Mouse (Mus musculus) midbrain, embryonic 10.5 days (tissue): ENCODE results near the gene Tnr. TPM values are rescaled to one million over a fixed set of nuclear protein-coding genes. Genes with fewer than 3 reads are reported as not detected.
"Not testable (repeated sequence)": the region's sequence is repeated elsewhere in the genome, so short reads cannot be mapped to it uniquely, and the experiment has no call there.

Experiments
- DNase-seq: peaks from one replicate; pipeline ENCODE4 v3.0.0-alpha.2; 2017; ENCODE audit warnings: low spot score
- H3K27ac ChIP-seq: fragments of 300-500 bp; sonication (generic); replicated peaks from 2 replicates; pipeline ENCODE4 v1.5.1; 2016; ENCODE audit warnings: mild to moderate bottlenecking
- H3K27me3 ChIP-seq: fragments of 300-500 bp; sonication (generic); 2 replicates; pipeline ENCODE4 v1.6.1; 2016; ENCODE audit warnings: low read depth, mild to moderate bottlenecking; ENCODE audit not compliant: poor library complexity, severe bottlenecking
- H3K36me3 ChIP-seq: fragments of 300-500 bp; sonication (generic); 2 replicates; pipeline ENCODE4 v1.6.1; 2016; ENCODE audit warnings: mild to moderate bottlenecking, moderate library complexity
- H3K4me1 ChIP-seq: fragments of 300-500 bp; sonication (generic); 2 replicates; pipeline ENCODE4 v1.6.1; 2016
- H3K4me3 ChIP-seq: fragments of 300-500 bp; sonication (generic); 2 replicates; pipeline ENCODE4 v1.5.1; 2016; ENCODE audit warnings: mild to moderate bottlenecking, moderate library complexity
- H3K9me3 ChIP-seq: fragments of 300-500 bp; sonication (generic); replicated peaks from 2 replicates; pipeline ENCODE4 v1.6.1; 2016; ENCODE audit warnings: mild to moderate bottlenecking
- WGBS: fragments of 180-500 bp; shearing (Covaris S2); methylation state at CpG from one replicate; pipeline ENCODE4 v1.1.7; 2016; 5-methylcytosine and 5-hydroxymethylcytosine counted together
- polyA plus RNA-seq: library from polyadenylated mRNA; unstranded; fragments of >200 nt; fragmentation: Nextera tagmentation; extraction: Ambion mirVana; gene quantifications from 2 replicates; pipeline ENCODE4 v1.2.1, GENCODE M21; 2016

Tnr gene
- polyA plus RNA-seq, 1 experiment from 2014 or later, result 0.05 TPM

DNA sequence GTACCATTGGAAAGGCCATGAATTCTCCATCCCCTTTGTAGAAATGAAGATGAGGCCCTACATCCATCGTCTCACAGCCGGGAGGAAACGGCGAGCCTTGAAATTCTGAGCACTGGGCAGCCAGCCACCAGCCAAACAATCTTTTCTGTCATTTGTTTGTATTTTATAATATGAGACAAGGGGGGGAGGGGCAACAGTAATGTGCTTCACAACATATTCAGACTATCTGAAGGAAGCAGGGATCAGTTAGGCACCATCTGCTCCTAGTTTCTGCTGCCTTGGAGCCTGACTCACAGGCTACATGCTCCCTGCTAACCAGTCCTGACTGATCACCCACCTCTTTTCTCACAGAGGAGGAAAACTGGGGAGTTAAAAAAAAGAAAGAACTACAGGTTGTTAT is 400.5 kb downstream of the Tnr start:
- Histone ChIP-seq H3K27ac (no peak overlapping the region), H3K4me1 (no peaks in the 10 kb centered on the region), H3K9me3 (no peaks in the 10 kb centered on the region), H3K4me3 (no peak overlapping the region), H3K36me3 (no peaks in the 10 kb centered on the region), H3K27me3 (no peaks in the 10 kb centered on the region)
- 95% methylated on average over 4 of the region's 4 CpGs for WGBS
- DNase-seq, result no peak

DNA sequence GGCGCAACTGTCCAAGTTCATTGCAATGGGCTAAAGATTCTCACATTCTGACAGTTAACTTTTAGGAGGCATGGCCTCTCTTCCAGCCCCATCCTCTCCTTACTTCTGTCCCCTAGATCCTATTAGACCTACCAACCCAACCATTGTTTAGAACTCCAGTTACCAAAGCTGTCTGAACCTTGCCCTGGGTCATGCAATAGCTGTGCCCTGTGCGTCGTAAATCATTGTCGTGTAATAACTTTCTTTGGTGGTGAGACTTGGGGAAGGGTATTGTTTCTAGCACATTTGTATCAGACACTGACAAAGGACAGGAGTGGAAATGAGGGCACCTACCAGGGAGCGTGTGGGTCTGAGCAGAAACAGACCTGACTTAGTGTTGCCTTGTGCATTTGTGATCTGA is 401.1 kb downstream of the Tnr start:
- DNase-seq, result no peak
- Histone ChIP-seq H3K27me3 (no peaks in the 10 kb centered on the region), H3K4me1 (no peaks in the 10 kb centered on the region), H3K9me3 (no peaks in the 10 kb centered on the region), H3K36me3 (no peaks in the 10 kb centered on the region), H3K27ac (no peak overlapping the region), H3K4me3 (no peak overlapping the region)
- 95% methylated on average over 5 of the region's 5 CpGs for WGBS

DNA sequence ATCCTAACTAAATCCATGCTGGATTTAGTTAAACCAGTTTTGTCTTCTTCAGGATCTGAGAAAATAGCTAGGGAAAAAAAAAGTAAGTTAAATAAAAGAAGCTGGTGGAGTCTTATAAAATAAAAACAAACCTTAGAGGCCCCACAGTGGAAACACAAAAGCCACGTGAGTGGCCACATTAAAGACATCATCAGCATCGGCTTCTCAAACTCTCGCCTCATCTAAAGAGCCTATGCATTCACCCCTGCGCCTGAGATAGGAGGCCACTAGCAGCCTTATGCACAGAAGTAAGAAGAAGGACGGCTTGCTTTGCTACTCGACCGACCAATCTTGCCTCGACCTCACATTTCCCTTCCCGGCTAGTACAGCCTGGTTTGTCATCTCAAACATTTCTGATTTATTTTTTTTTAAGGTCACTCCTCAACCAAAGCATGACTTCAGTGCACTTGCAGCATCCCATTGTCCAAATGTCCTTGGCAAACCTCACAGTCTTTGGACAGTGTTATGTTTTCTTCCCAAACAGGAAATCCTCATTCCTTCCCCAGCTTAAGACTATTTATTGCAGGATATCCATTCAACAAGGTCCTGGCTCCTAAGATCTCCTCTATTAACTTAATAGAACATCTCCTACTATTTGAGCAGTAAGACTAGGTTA is 405.2 kb downstream of the Tnr start:
- 90% methylated on average over 9 of the region's 9 CpGs for WGBS
- H3K36me3 ChIP-seq, result no peaks in the 10 kb centered on the region
- H3K27me3 ChIP-seq, result no peaks in the 10 kb centered on the region
- no peak for DNase-seq
- H3K27ac ChIP-seq, result no peak overlapping the region
- no peaks in the 10 kb centered on the region for H3K9me3 ChIP-seq
- no peaks in the 10 kb centered on the region for H3K4me1 ChIP-seq
- H3K4me3 ChIP-seq, result no peak overlapping the region

DNA sequence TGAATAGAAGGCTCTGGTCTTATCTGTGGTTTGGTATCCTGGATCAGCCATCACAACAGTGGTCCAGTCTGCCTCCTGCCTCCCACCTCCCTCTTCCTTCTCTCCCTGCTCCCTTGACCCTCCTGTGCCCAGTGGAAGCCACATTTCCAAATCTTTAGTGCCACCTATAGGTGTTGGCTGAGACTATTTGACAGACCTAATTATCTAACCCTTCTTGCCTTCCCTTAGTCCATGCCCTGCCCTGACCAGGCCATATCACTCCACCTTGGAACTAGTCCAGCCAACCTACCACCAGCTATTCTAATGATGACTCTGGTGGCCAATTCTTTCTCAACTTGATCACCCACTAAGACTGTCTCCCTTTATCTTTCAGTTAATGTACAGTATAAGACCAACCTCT is 408.5 kb downstream of the Tnr start:
- H3K4me3 ChIP-seq, result no peak overlapping the region

DNA sequence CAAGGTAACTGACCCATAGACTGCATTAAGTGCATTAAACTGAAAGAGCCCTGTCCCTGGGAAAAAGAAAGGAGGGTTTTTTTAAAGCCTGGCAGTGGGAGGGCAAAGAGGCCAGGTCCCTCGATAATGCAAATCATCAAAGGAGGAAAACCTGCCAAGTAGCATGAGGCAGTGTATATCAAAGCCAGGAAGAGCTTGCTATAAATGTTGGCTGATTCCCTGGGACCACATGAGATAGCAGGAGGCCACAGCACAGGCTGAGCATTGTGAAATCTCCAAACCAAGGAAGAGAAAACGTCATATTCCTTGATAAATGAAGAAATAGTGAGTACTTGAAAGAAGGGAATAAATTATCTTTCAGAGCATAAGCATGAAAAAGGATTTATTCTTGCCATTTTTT is 409.0 kb downstream of the Tnr start:
- WGBS, result 76% methylated on average over 2 of the region's 2 CpGs
- Histone ChIP-seq H3K36me3 (no peaks in the 10 kb centered on the region), H3K4me1 (no peaks in the 10 kb centered on the region), H3K27ac (no peak overlapping the region), H3K27me3 (no peaks in the 10 kb centered on the region), H3K4me3 (no peak overlapping the region), H3K9me3 (no peaks in the 10 kb centered on the region)
- no peak for DNase-seq

More for the DNA sequence above, 408.5 kb downstream of the Tnr start:
- H3K9me3 ChIP-seq, result no peaks in the 10 kb centered on the region
- no peak overlapping the region for H3K27ac ChIP-seq
- no peak for DNase-seq
- H3K4me1 ChIP-seq, result no peaks in the 10 kb centered on the region
- H3K36me3 ChIP-seq, result no peaks in the 10 kb centered on the region
- no peaks in the 10 kb centered on the region for H3K27me3 ChIP-seq

DNA sequence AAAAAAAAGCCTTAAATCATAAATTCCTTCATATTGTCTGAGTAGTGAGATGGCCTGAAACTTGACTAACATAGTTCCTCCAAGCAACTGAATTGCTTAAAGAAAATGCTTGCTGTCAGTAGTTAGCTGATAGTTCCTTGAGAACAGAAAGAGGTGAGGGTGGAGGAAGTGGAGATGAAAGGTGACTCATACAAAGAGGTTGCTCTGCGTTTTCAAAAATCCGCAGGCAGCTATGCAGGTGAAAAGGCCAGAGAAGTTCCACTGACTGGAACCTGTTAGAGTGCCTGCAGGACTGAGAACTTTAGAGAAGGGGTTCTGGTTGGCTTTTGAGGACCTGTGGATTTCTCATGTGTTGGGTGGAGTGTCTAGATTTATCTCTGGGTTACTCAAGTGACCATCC is 414.9 kb downstream of the Tnr start:
- DNase-seq, result no peak
- Histone ChIP-seq H3K4me1 (no peaks in the 10 kb centered on the region), H3K36me3 (no peaks in the 10 kb centered on the region), H3K9me3 (no peaks in the 10 kb centered on the region; the same call in 1 of the 2 replicates), H3K4me3 (no peak overlapping the region), H3K27ac (no peak overlapping the region), H3K27me3 (no peaks in the 10 kb centered on the region)
- 88% methylated on average over 2 of the region's 2 CpGs for WGBS

DNA sequence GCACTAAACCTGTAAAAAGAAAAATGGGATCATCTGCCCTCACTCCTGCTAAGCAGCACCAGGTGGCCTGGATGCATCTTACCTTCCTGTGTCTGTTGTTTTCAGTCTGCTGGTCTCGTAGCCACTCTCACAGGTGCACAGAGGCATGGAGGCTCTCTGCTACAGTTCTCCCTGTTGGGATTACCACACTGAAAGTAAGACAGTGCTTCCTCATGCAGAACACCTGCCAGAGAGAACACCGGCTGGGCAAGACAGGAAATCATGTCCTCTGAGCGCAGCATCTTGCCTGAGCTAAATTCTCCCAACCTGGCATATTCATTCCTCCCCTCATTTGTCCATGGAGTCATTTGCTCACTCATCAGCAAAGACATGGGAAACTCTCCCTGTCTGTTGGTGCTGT is 415.8 kb downstream of the Tnr start:
- H3K9me3 ChIP-seq, result no peaks in the 10 kb centered on the region; the same call in 1 of the 2 replicates
- no peaks in the 10 kb centered on the region for H3K36me3 ChIP-seq
- H3K4me3 ChIP-seq, result no peak overlapping the region
- DNase-seq, result no peak
- no peak overlapping the region for H3K27ac ChIP-seq
- no peaks in the 10 kb centered on the region for H3K27me3 ChIP-seq
- WGBS, result 83% methylated on average over 3 of the region's 3 CpGs
- no peaks in the 10 kb centered on the region for H3K4me1 ChIP-seq

DNA sequence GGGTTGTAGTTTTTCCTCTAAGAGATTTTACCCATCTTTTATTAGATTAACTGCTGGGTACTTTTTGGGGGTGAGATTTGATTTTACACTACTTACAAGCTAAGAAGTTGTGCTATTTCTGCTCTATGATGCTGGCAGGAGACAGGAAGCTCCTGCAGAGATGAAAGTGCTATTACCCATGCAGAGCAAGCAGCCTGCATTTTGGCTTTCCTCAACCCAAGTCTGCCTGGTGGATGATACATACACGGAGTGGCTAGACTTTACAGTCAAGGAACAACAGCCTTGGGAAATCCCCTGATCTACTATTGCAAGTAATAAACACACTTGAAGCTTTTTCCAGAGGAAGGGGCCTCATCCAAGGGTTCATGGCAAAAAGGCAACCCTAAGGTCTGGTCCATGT is 430.0 kb downstream of the Tnr start:
- no peaks in the 10 kb centered on the region for H3K36me3 ChIP-seq
- H3K4me1 ChIP-seq, result no peaks in the 10 kb centered on the region
- WGBS, result 45% methylated on average over 1 of the region's 1 CpGs
- H3K4me3 ChIP-seq, result no peak overlapping the region
- no peak for DNase-seq
- H3K27ac ChIP-seq, result no peak overlapping the region
- H3K9me3 ChIP-seq, result no peaks in the 10 kb centered on the region
- no peaks in the 10 kb centered on the region for H3K27me3 ChIP-seq

DNA sequence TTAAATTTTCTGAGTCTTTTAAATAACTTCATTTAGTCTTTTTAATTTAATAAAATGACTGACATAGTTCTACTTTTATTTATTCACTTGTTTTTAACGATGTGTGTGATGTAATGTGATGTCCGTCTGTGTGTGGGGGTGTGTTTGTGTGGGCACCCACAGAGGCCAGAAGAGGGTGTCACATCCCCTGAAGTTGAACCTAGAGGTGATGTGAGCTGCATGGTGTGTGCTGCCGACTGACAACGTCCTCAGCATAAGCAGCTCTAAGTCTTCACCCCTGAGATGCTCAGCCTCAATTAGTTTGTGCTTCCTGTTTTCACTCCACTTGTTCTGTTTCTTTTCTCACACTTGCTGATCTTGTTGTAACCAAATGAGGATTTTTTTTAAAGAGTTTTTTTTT is 439.8 kb downstream of the Tnr start:
- Histone ChIP-seq H3K4me3 (no peak overlapping the region), H3K36me3 (no peaks in the 10 kb centered on the region), H3K27ac (no peak overlapping the region), H3K27me3 (no peaks in the 10 kb centered on the region), H3K9me3 (no peaks in the 10 kb centered on the region), H3K4me1 (0 out of 2 replicates have a peak, but pooled peaks cover 5% of the 10 kb centered on the region)
- no peak for DNase-seq
- WGBS, result 90% methylated on average over 4 of the region's 4 CpGs

DNA sequence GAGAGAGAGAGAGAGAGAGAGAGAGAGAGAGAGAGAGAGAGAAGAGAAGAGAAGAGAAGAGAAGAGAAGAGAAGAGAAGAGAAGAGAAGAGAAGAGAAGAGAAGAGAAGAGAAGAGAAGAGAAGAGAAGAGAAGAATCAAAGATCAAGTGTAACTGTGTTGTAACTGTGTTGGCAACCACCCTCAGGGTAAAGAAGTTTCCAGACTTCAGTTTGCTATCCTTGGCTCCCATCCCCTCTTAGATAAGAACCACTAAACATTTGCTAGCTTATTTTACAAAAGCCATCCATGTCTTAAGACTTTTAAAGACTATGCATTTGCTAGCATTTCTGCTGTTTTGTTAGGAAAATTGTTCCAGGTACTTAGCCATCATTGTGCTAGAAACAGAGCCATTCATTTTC is 442.7 kb downstream of the Tnr start:
- H3K27ac ChIP-seq, H3K36me3 ChIP-seq: not testable (repeated sequence)

DNA sequence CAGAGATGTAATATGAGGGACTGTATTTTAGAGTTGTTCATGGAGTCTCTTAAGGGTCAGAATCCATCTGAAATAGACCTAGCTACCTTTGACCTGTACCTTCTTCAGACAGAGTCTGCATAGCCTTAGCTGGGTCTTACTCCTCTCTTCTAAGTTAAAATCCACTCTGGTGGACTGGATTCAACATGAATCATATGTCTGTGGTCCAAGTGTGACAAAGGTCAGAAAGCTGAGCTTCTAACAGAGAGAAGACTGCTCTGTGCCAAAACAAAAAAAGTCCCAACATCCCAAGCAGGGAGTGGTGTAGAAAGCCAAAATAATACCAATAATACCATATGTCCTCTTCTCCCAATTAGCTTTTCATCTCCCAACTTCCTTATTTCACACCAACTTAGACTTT is 444.8 kb downstream of the Tnr start:
- DNase-seq, result no peak

More for the DNA sequence above, 442.7 kb downstream of the Tnr start:
- H3K4me1 ChIP-seq, H3K27me3 ChIP-seq, H3K4me3 ChIP-seq, H3K9me3 ChIP-seq, DNase-seq: not testable (repeated sequence)

DNA sequence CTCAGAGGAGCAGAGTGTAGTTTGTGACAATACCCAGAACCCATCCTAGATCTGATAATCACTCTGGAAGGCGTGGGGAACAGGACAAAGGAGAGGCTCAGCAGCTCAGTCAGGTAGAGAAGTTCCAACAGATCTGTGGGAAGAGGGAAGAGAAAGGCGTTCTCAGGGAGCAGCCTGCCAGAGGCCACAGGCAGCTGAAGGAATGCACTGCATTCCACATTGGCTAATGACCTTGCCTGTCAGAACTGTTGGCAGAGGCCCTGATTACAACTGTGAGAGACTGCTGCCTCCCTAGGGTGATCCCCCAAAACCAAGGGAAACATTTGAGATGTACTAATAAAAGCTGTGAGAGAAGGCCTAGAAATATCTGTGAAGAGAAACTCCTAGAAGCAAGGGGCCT is 454.2 kb downstream of the Tnr start:
- H3K27me3 ChIP-seq, result no peaks in the 10 kb centered on the region
- H3K36me3 ChIP-seq, result no peaks in the 10 kb centered on the region
- H3K4me1 ChIP-seq, result no peaks in the 10 kb centered on the region
- H3K27ac ChIP-seq, result no peak overlapping the region
- no peak for DNase-seq
- 70% methylated on average over 2 of the region's 2 CpGs for WGBS
- no peak overlapping the region for H3K4me3 ChIP-seq
- no peaks in the 10 kb centered on the region for H3K9me3 ChIP-seq

More for the DNA sequence above, 444.8 kb downstream of the Tnr start:
- H3K36me3 ChIP-seq, result no peaks in the 10 kb centered on the region
- no peaks in the 10 kb centered on the region for H3K27me3 ChIP-seq
- H3K4me3 ChIP-seq, result no peak overlapping the region
- H3K27ac ChIP-seq, result no peak overlapping the region
- H3K4me1 ChIP-seq, result 0 out of 2 replicates have a peak, but pooled peaks cover 5% of the 10 kb centered on the region
- no peaks in the 10 kb centered on the region for H3K9me3 ChIP-seq

DNA sequence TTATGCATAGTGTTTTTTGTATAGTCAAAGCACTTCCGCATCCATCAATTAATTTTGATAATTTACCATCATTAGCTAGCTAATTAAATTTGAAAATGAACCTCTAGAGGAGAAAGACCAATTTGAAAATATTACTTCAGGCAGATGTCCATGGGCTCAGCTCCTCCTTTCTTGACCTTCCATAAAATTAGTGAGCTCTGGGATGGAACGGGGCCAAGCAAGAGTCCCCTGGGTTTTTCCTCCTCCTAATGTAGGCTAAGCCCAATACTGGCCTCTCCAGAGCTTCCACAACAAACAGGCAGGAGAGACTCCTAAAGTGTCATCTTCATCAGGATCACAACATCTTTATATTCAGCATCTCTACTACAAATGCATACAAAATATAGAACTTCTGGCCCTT is 455.5 kb downstream of the Tnr start:
- Histone ChIP-seq H3K9me3 (no peaks in the 10 kb centered on the region), H3K4me3 (no peak overlapping the region), H3K27me3 (no peaks in the 10 kb centered on the region), H3K27ac (no peak overlapping the region), H3K36me3 (no peaks in the 10 kb centered on the region), H3K4me1 (no peaks in the 10 kb centered on the region)
- DNase-seq, result no peak
- WGBS, result 91% methylated on average over 2 of the region's 2 CpGs

DNA sequence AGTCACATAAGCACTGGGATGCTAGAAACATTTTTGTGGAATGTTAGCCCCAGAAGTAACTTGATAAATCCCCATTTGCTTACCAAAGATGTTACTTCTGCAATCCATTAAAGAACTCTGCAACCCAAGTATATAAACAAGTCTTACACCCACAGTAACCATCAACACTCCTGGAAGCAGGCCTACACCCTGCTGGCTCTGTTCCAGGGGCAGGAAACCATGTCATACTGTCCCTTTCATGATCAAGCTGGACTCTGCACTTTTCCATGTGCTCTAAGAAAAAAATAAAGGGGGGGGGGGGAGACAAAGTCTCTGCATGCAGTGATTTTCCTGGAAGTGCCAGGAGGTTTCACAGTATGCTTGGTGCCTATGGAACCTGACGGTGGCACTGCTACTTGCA is 456.8 kb downstream of the Tnr start:
- H3K4me1 ChIP-seq, result no peaks in the 10 kb centered on the region
- H3K27ac ChIP-seq, result no peak overlapping the region
- no peak for DNase-seq
- H3K27me3 ChIP-seq, result no peaks in the 10 kb centered on the region
- 83% methylated on average over 1 of the region's 1 CpGs for WGBS
- no peaks in the 10 kb centered on the region for H3K36me3 ChIP-seq
- no peak overlapping the region for H3K4me3 ChIP-seq
- H3K9me3 ChIP-seq, result no peaks in the 10 kb centered on the region
